Mouse (Mus musculus) erythroid progenitor cell, adult 5-6 weeks (primary cell): Measurements from ENCODE around the gene Sos2. TPM values are rescaled to one million over a fixed set of nuclear protein-coding genes. Genes with fewer than 3 reads are reported as not detected.
"Not testable (repeated sequence)": the region's sequence is repeated elsewhere in the genome, so short reads cannot be mapped to it uniquely, and the experiment has no call there.

Experiments
- ATAC-seq: replicated peaks from 2 replicates; pipeline ENCODE4 v1.8.0; 2016; ENCODE audit warnings: moderate number of reproducible peaks, mild to moderate bottlenecking, moderate TSS enrichment, inconsistent platforms; ENCODE audit not compliant: poor library complexity, low FRiP score, severe bottlenecking
- total RNA-seq, 2 experiments: library from RNA; stranded (forward) in 1 of 2; stranded (reverse) in 1 of 2; fragments of 150-400 nt in 1 of 2; fragments of 186-747, 209-891 nt in 1 of 2; gene quantifications; 2 replicates each; pipeline versions ENCODE4 v1.2.3 to v1.2.4; 2015 to 2017; ENCODE audit warnings: low replicate concordance in 2 of 2

The Sos2 gene
- total RNA-seq, 2 experiments from 2014 or later = 38.6 to 42.0 TPM

DNA sequence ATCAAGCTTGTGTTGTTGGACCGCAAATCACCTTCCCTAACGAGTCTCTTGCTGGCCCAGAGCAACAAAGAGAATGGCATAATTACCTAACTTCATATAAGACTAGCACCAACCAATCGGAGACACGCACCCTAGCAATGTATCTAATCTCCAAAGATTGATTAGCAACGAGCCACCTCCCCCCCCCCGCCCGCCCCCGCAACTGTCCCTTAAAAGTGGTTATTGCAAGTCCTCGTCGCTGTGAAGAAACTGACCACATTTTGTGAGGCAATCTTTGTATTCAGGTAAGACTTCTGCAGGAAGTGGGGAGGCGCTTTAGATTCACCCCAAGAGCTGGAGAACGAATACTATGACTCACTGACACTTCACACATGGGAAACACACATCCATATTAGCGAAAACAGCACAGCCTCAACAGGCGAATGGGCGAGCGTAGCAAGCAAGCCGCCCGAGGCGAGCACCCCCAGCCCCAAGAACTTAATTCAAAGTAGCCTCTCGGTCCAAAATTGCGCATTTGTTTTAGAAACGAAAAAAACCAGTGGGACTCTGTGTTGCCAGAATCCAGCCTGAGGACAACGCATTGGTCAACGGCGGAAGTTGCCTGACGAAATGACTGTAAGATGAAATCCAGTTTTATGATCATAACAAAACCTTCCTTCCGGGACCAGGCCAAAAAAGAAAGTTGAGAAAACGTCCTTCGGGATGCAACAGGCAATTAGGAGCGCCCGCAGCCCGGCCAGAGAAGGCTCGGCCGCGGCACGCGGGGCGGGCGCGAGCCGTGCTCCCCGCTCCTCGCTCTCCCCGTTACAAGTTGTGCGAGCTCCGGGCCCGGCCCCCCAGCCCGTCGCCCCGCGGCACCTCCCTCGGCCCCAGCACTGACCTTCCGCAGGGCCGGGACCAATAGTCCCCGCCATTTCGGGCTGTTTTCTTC lies 752 bp downstream of the Sos2 start:
- ATAC-seq = no peak; the same call in 1 of the 2 replicates

DNA sequence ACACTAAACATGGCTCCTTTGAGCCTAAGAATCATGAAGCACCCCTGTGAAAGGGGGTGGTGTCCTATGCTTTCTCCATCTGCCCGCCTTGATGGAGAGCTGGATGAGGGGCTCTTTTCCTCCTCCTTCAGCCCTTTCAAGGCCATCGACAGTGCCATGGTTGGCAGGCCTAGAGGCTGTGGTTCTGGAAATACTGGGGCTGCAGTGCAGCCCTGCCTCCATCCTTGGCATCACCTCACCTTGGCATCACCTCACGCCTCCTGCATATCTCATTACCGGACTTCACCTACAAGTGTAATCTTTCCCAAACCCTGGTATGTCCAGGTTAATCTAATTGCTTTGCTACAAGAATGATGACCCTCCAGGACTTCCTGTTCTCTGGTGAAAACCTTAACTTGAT lies 5.5 kb downstream of the Sos2 start:
- ATAC-seq = no peak

DNA sequence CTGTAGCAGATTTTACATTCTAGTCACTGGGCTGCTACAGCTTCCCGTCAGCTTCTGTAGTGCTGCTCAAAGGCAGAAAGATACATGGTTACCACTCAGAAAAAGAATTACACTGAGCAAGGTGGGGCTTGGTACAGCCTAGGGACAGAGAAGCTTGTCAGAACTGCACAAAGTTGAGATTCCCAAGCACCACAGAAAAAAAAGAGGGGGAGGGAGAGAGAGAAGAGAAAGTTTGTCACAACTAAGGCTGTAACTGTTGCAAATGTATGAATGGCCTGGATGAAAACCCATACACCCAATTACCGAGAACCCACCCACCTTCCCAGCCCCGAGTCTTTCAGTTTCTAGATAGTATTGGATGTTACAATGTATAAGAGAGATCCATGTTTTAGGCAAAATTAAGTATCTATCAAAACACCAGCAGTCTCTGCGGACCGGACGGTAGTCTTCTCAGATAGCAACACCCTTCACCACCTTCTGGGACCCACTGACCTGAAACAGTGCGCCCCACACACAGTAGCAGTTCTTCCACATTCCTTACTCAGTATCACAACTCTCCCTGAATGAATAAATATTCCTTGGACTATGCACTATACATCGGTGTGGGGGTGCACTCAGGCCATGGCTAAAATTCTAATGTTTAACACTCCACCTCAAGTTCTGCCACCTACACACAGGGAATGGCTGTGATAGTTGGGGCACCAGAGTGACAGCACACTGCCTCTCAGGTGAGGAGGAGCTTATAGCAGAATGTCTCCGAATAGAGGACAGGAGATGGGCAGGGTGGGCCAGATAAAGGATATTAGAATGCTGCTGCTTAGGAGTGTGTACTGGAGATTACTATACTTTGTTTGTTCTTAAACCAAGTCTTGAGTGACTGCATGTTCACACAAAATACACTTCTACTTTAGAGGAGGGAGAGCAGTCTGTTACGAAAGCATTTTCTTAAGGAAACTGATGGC lies 6.8 kb downstream of the Sos2 start:
- ATAC-seq = no peak

GRCm38 (mm10) chr12:69674176-69674575 lies 7.5 kb downstream of the Sos2 start:
- no peak for ATAC-seq

- ATAC-seq = no peak
These were observed 14.9 kb downstream of the Sos2 start for GRCm38 (mm10) chr12:69666721-69667120.

DNA sequence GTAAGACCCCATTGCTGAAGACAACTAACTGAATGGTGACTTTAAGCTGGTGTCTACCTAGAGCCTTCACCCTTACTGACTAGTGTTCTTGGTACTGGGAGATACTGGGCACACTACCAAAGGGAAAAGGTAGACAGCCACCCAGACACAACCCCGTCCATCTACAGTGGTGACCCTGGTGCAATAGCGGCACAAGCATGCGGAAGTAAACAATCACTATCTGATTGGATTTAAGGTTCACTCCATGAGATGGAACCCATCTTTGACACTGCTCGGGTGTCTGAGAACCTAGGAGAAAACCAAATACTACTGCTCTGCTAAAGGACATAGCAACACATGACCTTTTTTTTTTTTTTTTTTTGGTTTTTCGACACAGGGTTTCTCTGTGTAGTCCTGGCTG lies 20.0 kb downstream of the Sos2 start:
- ATAC-seq = no peak

DNA sequence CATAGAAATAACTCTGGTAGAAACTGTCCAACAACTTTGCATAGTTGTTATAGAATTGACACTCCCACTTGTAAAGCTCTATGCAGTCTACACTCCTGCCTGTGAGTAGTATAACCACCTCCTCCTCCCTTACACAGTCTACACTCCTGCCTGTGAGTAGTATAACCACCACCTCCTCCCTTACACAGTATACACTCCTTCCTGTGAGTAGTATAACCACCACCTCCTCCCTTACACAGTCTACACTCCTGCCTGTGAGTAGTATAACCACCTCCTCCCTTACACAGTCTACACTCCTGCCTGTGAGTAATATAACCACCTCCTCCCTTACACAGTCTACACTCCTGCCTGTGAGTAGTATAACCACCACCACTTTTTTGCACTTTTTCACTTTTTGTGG lies 27.7 kb downstream of the Sos2 start:
- peak; percentile 99 for ATAC-seq

DNA sequence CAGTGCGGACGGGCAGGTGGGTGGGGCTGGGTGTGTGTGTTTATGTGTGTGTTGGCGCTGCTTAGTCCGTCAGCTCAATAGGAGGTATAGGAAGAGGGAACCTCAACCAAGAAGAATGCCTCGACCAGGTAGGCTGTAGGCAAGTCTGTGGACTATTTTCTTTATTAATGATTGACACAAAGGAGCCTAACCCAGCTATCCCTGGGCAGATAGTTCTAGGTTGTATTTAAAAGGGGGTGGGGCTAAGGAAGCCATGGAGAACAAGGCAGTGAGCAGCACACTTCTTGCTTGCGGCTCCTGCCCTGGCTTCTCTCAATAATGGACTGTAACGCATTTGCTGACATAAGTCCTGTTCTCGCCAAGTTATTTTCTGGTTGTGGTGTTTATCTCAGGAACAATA lies 32.1 kb downstream of the Sos2 start:
- ATAC-seq = no peak

- ATAC-seq = no peak
These were observed 35.6 kb downstream of the Sos2 start for GRCm38 (mm10) chr12:69645821-69646616.

GRCm38 (mm10) chr12:69644877-69645276 lies 36.8 kb downstream of the Sos2 start:
- no peak for ATAC-seq

- ATAC-seq = no peak
These were observed 38.8 kb downstream of the Sos2 start for GRCm38 (mm10) chr12:69642877-69643276.

GRCm38 (mm10) chr12:69634761-69635160 lies 46.9 kb downstream of the Sos2 start:
- ATAC-seq = no peak

- ATAC-seq = not testable (repeated sequence)
These were observed 63.1 kb downstream of the Sos2 start for GRCm38 (mm10) chr12:69618590-69618989.

DNA sequence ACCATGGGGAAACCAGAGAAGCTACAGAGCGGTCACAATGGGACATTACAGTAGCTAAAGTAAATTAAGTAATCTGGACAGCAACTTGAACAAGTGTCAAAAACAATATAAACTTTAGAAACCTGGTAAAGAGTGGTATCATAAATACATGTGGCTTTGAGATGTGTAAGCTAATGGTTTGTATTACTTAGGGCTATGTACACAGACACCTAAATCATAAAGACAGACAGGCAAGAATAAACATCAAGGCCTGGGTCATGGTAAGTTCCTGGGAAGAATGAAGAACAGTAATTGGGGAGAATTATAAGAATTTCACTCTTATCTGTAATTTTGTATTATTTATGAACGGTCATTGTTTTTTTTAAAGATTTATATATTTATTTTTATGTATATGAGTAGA lies 77.3 kb downstream of the Sos2 start:
- ATAC-seq = no peak

GRCm38 (mm10) chr12:69597446-69597845 lies 84.2 kb downstream of the Sos2 start:
- no peak for ATAC-seq

DNA sequence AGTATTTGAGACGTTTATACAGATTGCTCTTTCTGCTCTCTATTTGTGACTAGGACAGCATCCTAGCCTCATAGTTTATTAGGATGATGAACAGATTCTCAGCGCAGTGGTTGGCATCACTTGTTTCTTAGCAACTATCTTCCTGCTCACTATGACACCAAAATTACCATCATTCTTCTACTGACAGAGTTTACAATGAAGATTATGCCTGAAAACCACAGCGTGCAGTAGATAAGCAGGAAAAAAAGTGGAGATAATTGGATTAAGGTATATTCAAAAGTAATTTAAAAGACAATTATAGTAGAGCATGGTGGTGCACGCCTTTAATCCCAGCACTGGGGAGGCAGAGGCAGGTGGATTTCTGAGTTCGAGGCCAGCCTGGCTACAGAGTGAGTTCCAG lies 88.5 kb downstream of the Sos2 start:
- no peak for ATAC-seq

DNA sequence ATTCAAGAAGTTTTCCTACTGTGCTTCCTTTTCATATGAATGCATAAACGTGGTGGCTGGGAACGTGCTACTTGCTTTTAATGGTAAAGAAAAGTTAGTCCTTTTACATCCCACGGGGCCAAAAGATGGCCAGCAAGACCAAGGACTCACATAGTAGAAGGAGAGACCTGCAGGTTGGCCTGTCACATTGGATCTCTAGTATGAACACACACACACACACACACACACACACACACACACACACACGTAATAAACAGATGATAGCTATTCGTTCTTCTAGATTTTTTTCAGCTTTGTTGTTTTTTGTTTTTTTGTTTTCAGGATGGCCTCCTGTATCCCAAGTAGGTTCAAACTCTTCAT lies 98.4 kb downstream of the Sos2 start:
- ATAC-seq = no peak; the same call in 1 of the 2 replicates

- ATAC-seq = peak; percentile 99
These were observed 98.9 kb downstream of the Sos2 start, which contains the start of gene Vcpkmt for GRCm38 (mm10) chr12:69582613-69583269. TSS of gene Vcpkmt (minus strand) at chr12:69583028.

DNA sequence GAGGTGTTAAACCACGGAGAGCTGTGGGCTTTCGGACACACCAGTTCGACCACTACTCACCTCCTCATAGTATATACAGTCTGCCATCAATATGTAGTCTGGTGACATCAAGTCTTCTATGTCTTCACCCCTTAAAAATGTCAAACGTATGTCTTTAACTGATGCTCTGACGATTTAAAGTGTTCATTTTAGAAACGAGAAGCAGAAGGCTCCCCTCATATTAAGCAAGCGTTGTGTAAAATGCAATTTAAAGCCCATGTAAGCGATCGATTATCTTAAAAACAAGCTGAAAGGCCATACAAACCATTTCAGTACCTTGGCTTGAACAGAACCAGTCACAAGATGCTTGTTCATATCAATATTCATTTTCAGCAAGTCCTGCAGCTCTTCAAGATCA lies 99.4 kb downstream of the Sos2 start:
- no peak for ATAC-seq
